Mouse (Mus musculus) gastrocnemius, postnatal 14 days (tissue): Measurements from ENCODE around the gene Gmeb1. TPM values are rescaled to one million over a fixed set of nuclear protein-coding genes. Genes with fewer than 3 reads are reported as not detected.

Experiments
- DNase-seq: peaks from one replicate; pipeline ENCODE4 v3.0.0; 2021; ENCODE audit warnings: mixed read lengths
- intact Hi-C: fragments of 180-260 bp; cut with DNase I; formaldehyde crosslinking; loops from one replicate; pipeline ENCODE4 v1.15.1; 2025; ENCODE audit warnings: low total_unique reads
- microRNA-seq, 2 experiments: library from miRNA; unstranded; fragments of <30 nt; microRNA quantifications; one replicate each; pipeline ENCODE4 v1.2.0; 2021
- total RNA-seq, 2 experiments: library from RNA; stranded (reverse); gene quantifications; 2 replicates each; pipeline ENCODE4 v1.2.3; 2021

The Gmeb1 gene
- total RNA-seq, 2 experiments from 2014 or later: 9.4 to 9.9 TPM

GRCm38 (mm10) chr4:132183162-132183561 is 78.2 kb downstream of the Gmeb1 start:
- DNase-seq: no peak
- intact Hi-C loops: no loop called here

- intact Hi-C loops: no loop called here
- DNase-seq: no peak
These were observed 79.4 kb downstream of the Gmeb1 start for GRCm38 (mm10) chr4:132181721-132182658.

GRCm38 (mm10) chr4:132180710-132181109 is 80.7 kb downstream of the Gmeb1 start:
- intact Hi-C loops: no loop called here
- DNase-seq: no peak

- intact Hi-C loops: loop anchor here (5.0 kb wide), 1 partner anchor 86 kb away; no protein-coding TSS in a partner anchor
- DNase-seq: no peak
These were observed 82.8 kb downstream of the Gmeb1 start for GRCm38 (mm10) chr4:132178630-132179059.

GRCm38 (mm10) chr4:132176474-132176873 is 84.9 kb downstream of the Gmeb1 start:
- intact Hi-C loops: loop anchor here (5.0 kb wide), 1 partner anchor 84 kb away; no protein-coding TSS in a partner anchor
- no peak for DNase-seq

Small RNA genes lying within 50 kb of the gene (microRNA-seq; reads per million reads assigned to microRNA genes)
- 0 reads per million in 2 experiments for gene Gm22033

Other genes starting within 250 kb of the Gmeb1 start
- gene Gm10300, start 186.9 kb downstream of the Gmeb1 start, total RNA-seq: under 1 TPM in 1 of 2 experiments, not detected in 1; 0.14 TPM
- 10 to 100 TPM; 63.2 to 71.7 TPM for gene Epb41, start 186.3 kb downstream of the Gmeb1 start, total RNA-seq
- under 1 TPM in 1 of 2 experiments, not detected in 1; 0.04 TPM for gene Oprd1, start 117.1 kb downstream of the Gmeb1 start, total RNA-seq
- gene Ythdf2, start 49.3 kb downstream of the Gmeb1 start, total RNA-seq: 10 to 100 TPM; 29.5 to 33.7 TPM
- gene Taf12, start 12.8 kb upstream of the Gmeb1 start, total RNA-seq: 10 to 100 TPM; 22.8 to 26.9 TPM
- gene Rab42, start 41.8 kb upstream of the Gmeb1 start, total RNA-seq: under 1 TPM in 1 of 2 experiments, not detected in 1; 0.94 TPM
- 10 to 100 TPM; 12.9 to 13.9 TPM for gene Trnau1ap, start 67.9 kb upstream of the Gmeb1 start, total RNA-seq
- 1 to 10 TPM; 7.5 to 9.1 TPM for gene Rcc1, start 92.0 kb upstream of the Gmeb1 start, total RNA-seq
- gene Phactr4, start 160.9 kb upstream of the Gmeb1 start, total RNA-seq: 10 to 100 TPM; 13.2 to 13.3 TPM
- gene Med18, start 202.3 kb upstream of the Gmeb1 start, total RNA-seq: 1 to 10 TPM; 3.8 to 5.2 TPM
- 1 to 10 TPM; 2.2 to 2.4 TPM for gene Sesn2, start 248.9 kb upstream of the Gmeb1 start, total RNA-seq